Mouse (Mus musculus) MEL (cell line): ENCODE measurements around the gene Wt1. TPM values are rescaled to one million over a fixed set of nuclear protein-coding genes. Genes with fewer than 3 reads are reported as not detected.

Experiments used
- DNase-seq: peaks from one replicate; pipeline ENCODE4 v3.0.0; 2011; ENCODE audit warnings: low read depth, low spot score
- H3K27ac ChIP-seq: 2 replicates; pipeline ENCODE4 v1.5.1; 2012; ENCODE audit warnings: low read depth, mild to moderate bottlenecking, control low read depth, low read length, moderate library complexity; ENCODE audit not compliant: control insufficient read depth
- H3K27me3 ChIP-seq, 2 experiments: fragments of 150-350 bp in 1 of 2; sonication (generic) in 1 of 2; 2 replicates each; pipeline ENCODE4 v1.6.1; 2012; ENCODE audit warnings: low read length in 2 of 2, mild to moderate bottlenecking in 2 of 2, improper control_type of control experiment in 1 of 2, moderate library complexity in 1 of 2; ENCODE audit not compliant: insufficient read depth in 2 of 2, control insufficient read depth in 1 of 2
- H3K36me3 ChIP-seq, 2 experiments: 2 replicates each; pipeline ENCODE4 v1.6.1; 2012 to 2014; ENCODE audit warnings: low read length in 2 of 2, improper control_type of control experiment in 1 of 2, inconsistent platforms in 1 of 2, mild to moderate bottlenecking in 1 of 2; ENCODE audit not compliant: insufficient read depth in 2 of 2, control insufficient read depth in 1 of 2
- H3K4me1 ChIP-seq, 2 experiments: fragments of 150-350 bp in 1 of 2; sonication (generic) in 1 of 2; 2 replicates each; pipeline ENCODE4 v1.6.1; 2012; ENCODE audit warnings: low read length in 2 of 2, improper control_type of control experiment in 1 of 2, mild to moderate bottlenecking in 1 of 2; ENCODE audit not compliant: insufficient read depth in 2 of 2, control insufficient read depth in 1 of 2
- H3K4me3 ChIP-seq, 2 experiments: fragments of 150-350 bp in 1 of 2; sonication (generic) in 1 of 2; 2 replicates each; pipeline ENCODE4 v1.5.1; 2012; ENCODE audit warnings: low read depth in 2 of 2, low read length in 2 of 2, mild to moderate bottlenecking in 2 of 2, moderate library complexity in 2 of 2, control low read depth in 1 of 2, improper control_type of control experiment in 1 of 2; ENCODE audit not compliant: control insufficient read depth in 1 of 2, insufficient read depth in 1 of 2
- H3K79me2 ChIP-seq: 2 replicates; pipeline ENCODE4 v1.6.1; 2012; ENCODE audit warnings: mild to moderate bottlenecking, low read length, moderate library complexity; ENCODE audit not compliant: control insufficient read depth, poor library complexity, insufficient read depth
- H3K9ac ChIP-seq: 2 replicates; pipeline ENCODE4 v1.6.1; 2012; ENCODE audit warnings: low read depth, mild to moderate bottlenecking, control low read depth, low read length, moderate library complexity; ENCODE audit not compliant: control insufficient read depth, poor library complexity, severe bottlenecking
- H3K9me3 ChIP-seq: fragments of 150-350 bp; sonication (generic); replicated peaks from 2 replicates; pipeline ENCODE4 v1.6.1; 2012; ENCODE audit warnings: mild to moderate bottlenecking, low read length, improper control_type of control experiment, moderate library complexity; ENCODE audit not compliant: insufficient read depth
- BHLHE40 ChIP-seq: IDR thresholded peaks from 2 replicates; pipeline ENCODE4 v1.6.1; 2012; ENCODE audit warnings: low read depth, mild to moderate bottlenecking, inconsistent platforms, low read length, improper control_type of control experiment, borderline replicate concordance
- CHD2 ChIP-seq: IDR thresholded peaks from 2 replicates; pipeline ENCODE4 v1.6.1; 2011; ENCODE audit warnings: low read length, improper control_type of control experiment
- EP300 ChIP-seq, 2 experiments: IDR thresholded peaks; 2 replicates each; pipeline ENCODE4 v1.6.1; 2011; ENCODE audit warnings: improper control_type of control experiment in 2 of 2, low read length in 2 of 2, low read depth in 1 of 2, mild to moderate bottlenecking in 1 of 2
- ETS1 ChIP-seq: IDR thresholded peaks from 2 replicates; pipeline ENCODE4 v1.6.1; 2012; ENCODE audit warnings: low read depth, mild to moderate bottlenecking, inconsistent platforms, low read length, improper control_type of control experiment, moderate library complexity
- GABPA ChIP-seq: IDR thresholded peaks from 2 replicates; pipeline ENCODE4 v1.6.1; 2012; ENCODE audit warnings: low read depth, mild to moderate bottlenecking, inconsistent platforms, low read length, improper control_type of control experiment, moderate library complexity
- MAX ChIP-seq: IDR thresholded peaks from 2 replicates; pipeline ENCODE4 v1.6.1; 2011; ENCODE audit warnings: low read length, improper control_type of control experiment
- MEF2A ChIP-seq: IDR thresholded peaks from 2 replicates; pipeline ENCODE4 v1.6.1; 2014; ENCODE audit warnings: low read depth, mild to moderate bottlenecking, inconsistent platforms, low read length, improper control_type of control experiment; ENCODE audit not compliant: poor library complexity, insufficient replicate concordance, severe bottlenecking; ENCODE audit errors: extremely low read depth
- MYC ChIP-seq: IDR thresholded peaks from 2 replicates; pipeline ENCODE4 v1.6.1; 2011; ENCODE audit warnings: low read depth, mild to moderate bottlenecking, low read length, improper control_type of control experiment, moderate library complexity
- NELFE ChIP-seq: IDR thresholded peaks from 2 replicates; pipeline ENCODE4 v1.6.1; 2011; ENCODE audit warnings: low read depth, low read length, improper control_type of control experiment
- NRF1 ChIP-seq: IDR thresholded peaks from 2 replicates; pipeline ENCODE4 v1.6.1; 2014; ENCODE audit warnings: low read depth, mild to moderate bottlenecking, inconsistent platforms, low read length, improper control_type of control experiment, moderate library complexity; ENCODE audit not compliant: poor library complexity, insufficient read depth, severe bottlenecking
- RAD21 ChIP-seq: IDR thresholded peaks from 2 replicates; pipeline ENCODE4 v1.6.1; 2011; ENCODE audit warnings: mild to moderate bottlenecking, low read depth, low read length, improper control_type of control experiment
- TBP ChIP-seq: IDR thresholded peaks from 2 replicates; pipeline ENCODE4 v1.8.0; 2011; ENCODE audit warnings: low read depth, low read length, improper control_type of control experiment
- TCF12 ChIP-seq: IDR thresholded peaks from 2 replicates; pipeline ENCODE4 v1.6.1; 2014; ENCODE audit warnings: low read depth, mild to moderate bottlenecking, inconsistent platforms, low read length, improper control_type of control experiment, moderate library complexity
- UBTF ChIP-seq: IDR thresholded peaks from 2 replicates; pipeline ENCODE4 v1.6.1; 2012; ENCODE audit warnings: low read depth, mild to moderate bottlenecking, inconsistent platforms, low read length, improper control_type of control experiment, moderate library complexity, borderline replicate concordance; ENCODE audit not compliant: insufficient read depth
- USF2 ChIP-seq, 2 experiments: IDR thresholded peaks; 2 replicates each; pipeline ENCODE4 v1.6.1; 2011 to 2012; ENCODE audit warnings: improper control_type of control experiment in 2 of 2, low read length in 2 of 2, borderline replicate concordance in 1 of 2, inconsistent platforms in 1 of 2, low read depth in 1 of 2, mild to moderate bottlenecking in 1 of 2; ENCODE audit not compliant: insufficient read depth in 1 of 2
- ZMIZ1 ChIP-seq: IDR thresholded peaks from 2 replicates; pipeline ENCODE4 v1.6.1; 2012; ENCODE audit warnings: low read depth, mild to moderate bottlenecking, inconsistent platforms, low read length, improper control_type of control experiment, moderate library complexity
- polyA plus RNA-seq, 2 experiments: library from polyadenylated mRNA; stranded (reverse) in 1 of 2; unstranded in 1 of 2; fragments of >175 nt in 1 of 2; fragments of >200 nt in 1 of 2; gene quantifications; 2 replicates each; pipeline versions ENCODE4 v1.2.1 to v1.2.4; 2012; ENCODE audit warnings: low replicate concordance in 2 of 2, low read depth in 1 of 2; ENCODE audit not compliant: insufficient read length in 2 of 2, insufficient read depth in 1 of 2, missing spikeins in 1 of 2
- total RNA-seq: library from RNA; depleted of rRNA; stranded (reverse); fragments of 300-350 nt; gene quantifications from 2 replicates; pipeline ENCODE4 v1.2.3, GENCODE M21; 2012

The Wt1 gene
- total and polyA plus RNA-seq, 3 experiments, result not detected

- TF ChIP-seq UBTF (no peak), NELFE (no peak), MEF2A (no peak), TCF12 (no peak), CHD2 (no peak)
- TF ChIP-seq, all 39 proteins: peak for 0
- Histone ChIP-seq H3K4me3 (no peak overlapping the region), H3K27me3 (peaks cover 0 to 4% of the 10 kb centered on the region in 2 experiments; a peak in 2 of 4 replicates), H3K27ac (no peak overlapping the region), H3K9ac (no peak overlapping the region), H3K4me1 (no peaks in the 10 kb centered on the region), H3K36me3 (no peaks in the 10 kb centered on the region), H3K79me2 (no peaks in the 10 kb centered on the region), H3K9me3 (no peaks in the 10 kb centered on the region)
- DNase-seq, result no peak
Measured at GRCm38 (mm10) chr2:105090991-105091390, 35.3 kb upstream of the Wt1 start.

GRCm38 (mm10) chr2:105091718-105092117, 34.6 kb upstream of the Wt1 start, which contains the start of gene Gm11060:
Gm11060 (plus strand) TSS chr2:105092018.
- Histone ChIP-seq H3K79me2 (no peaks in the 10 kb centered on the region), H3K9ac (no peak within 1 kb of the TSS), H3K27me3 (peaks cover 0 to 4% of the 10 kb centered on the region in 2 experiments; a peak in 2 of 4 replicates), H3K4me1 (no peaks in the 10 kb centered on the region), H3K36me3 (no peaks in the 10 kb centered on the region), H3K27ac (no peak within 1 kb of the TSS), H3K9me3 (no peaks in the 10 kb centered on the region), H3K4me3 (no peak within 1 kb of the TSS)
- TF ChIP-seq CHD2, result no peak
- no peak for TF ChIP-seq TCF12
- no peak for TF ChIP-seq GABPA
- TF ChIP-seq ETS1, result no peak
- no peak for TF ChIP-seq TBP
- DNase-seq, result no peak

GRCm38 (mm10) chr2:105097294-105097953, 28.9 kb upstream of the Wt1 start:
- H3K4me3 ChIP-seq, result no peak overlapping the region
- H3K9me3 ChIP-seq, result no peaks in the 10 kb centered on the region
- H3K9ac ChIP-seq, result no peak overlapping the region
- H3K4me1 ChIP-seq, result no peaks in the 10 kb centered on the region
- peaks cover 0 to 3% of the 10 kb centered on the region in 2 experiments; a peak in 1 of 4 replicates for H3K27me3 ChIP-seq
- H3K27ac ChIP-seq, result no peak overlapping the region
- no peaks in the 10 kb centered on the region for H3K36me3 ChIP-seq
- no peak for DNase-seq
- H3K79me2 ChIP-seq, result no peaks in the 10 kb centered on the region
- TF ChIP-seq NRF1 (no peak), EP300 (IDR thresholded peaks at IDR 0.05; ENCODE audit: low read depth in 1 of 2, low read length in 2 of 2) (no peak), MYC (no peak), ZMIZ1 (no peak), BHLHE40 (no peak), USF2 (IDR thresholded peaks at IDR 0.05; ENCODE audit: borderline replicate concordance in 1 of 2, insufficient read depth in 1 of 2, low read depth in 1 of 2, low read length in 2 of 2) (no peak), RAD21 (no peak), MAX (no peak)
